Mouse (Mus musculus) 3134 (cell line): ENCODE data around the gene Stk39.

ENCODE experiments used
- DNase-seq: peaks from one replicate; pipeline ENCODE4 v3.0.0-alpha.2; 2011; ENCODE audit warnings: low spot score; ENCODE audit not compliant: insufficient read length; ENCODE audit errors: extremely low read depth

The Stk39 gene

GRCm38 (mm10) chr2:68426977-68427577 is 45.0 kb downstream of the Stk39 start:
- DNase-seq, result no peak

GRCm38 (mm10) chr2:68426074-68426473 is 46.0 kb downstream of the Stk39 start:
- no peak for DNase-seq

- DNase-seq, result no peak
Measured at GRCm38 (mm10) chr2:68421002-68421401, 51.1 kb downstream of the Stk39 start.

GRCm38 (mm10) chr2:68420223-68420622 is 51.8 kb downstream of the Stk39 start:
- DNase-seq, result no peak

GRCm38 (mm10) chr2:68419746-68420145 is 52.3 kb downstream of the Stk39 start:
- DNase-seq, result no peak

DNA sequence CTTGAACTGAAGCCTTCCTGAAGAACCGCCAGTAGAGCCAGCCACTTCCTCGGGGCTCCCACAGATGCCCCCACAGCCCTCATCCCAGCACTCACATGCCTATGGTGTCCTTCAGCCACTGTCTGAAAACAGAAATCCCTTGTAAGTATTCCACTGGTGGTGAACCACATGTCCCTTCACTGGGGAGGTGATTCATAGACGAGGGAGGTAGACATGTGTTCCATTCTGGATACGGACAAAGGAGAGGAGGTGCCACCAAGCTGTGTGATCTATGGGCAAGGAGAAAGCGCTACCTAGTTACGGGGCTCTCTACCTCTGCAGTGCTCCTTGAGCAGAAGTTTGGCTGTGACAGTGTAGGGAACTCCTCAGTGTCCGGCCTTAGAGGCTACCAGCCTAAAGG is 52.9 kb downstream of the Stk39 start:
- DNase-seq, result no peak

DNA sequence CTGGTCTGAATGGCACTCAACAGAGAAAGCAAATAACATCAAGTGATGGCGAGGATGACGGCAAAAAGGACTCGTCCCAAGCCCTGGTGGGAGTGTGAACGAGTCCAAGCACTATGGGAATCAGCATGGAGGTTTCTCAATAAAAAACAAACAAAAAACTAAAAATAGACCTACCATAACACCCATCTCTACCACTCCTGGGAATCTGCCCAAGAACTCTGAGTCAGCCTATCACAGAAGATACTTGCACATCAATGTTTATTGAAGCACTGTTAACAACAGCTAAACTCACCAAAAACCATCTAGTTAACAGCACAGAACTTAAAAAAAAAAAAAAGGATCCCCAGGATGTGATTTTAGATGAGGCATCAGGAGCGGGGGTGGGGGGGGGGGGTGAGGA is 55.0 kb downstream of the Stk39 start:
- DNase-seq, result no peak

DNA sequence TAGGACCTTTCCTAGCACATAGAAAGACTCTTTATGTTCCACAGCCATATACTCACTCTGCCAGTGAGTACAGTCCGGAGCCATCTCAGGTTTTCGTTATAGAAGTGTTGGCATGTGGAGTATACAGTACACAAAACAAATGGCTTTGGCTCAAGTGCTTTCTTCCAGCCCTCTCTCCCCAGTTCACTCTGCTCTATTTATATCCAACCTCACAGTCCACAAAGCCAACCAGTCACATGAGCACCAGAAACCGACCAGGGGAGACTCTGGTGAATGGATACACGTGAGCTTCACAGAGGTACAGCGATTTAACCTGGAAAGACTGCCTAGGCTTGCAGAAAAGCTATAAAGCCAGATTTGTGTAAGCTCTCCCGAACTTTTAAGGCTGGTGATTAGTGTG is 56.4 kb downstream of the Stk39 start:
- DNase-seq, result no peak

DNA sequence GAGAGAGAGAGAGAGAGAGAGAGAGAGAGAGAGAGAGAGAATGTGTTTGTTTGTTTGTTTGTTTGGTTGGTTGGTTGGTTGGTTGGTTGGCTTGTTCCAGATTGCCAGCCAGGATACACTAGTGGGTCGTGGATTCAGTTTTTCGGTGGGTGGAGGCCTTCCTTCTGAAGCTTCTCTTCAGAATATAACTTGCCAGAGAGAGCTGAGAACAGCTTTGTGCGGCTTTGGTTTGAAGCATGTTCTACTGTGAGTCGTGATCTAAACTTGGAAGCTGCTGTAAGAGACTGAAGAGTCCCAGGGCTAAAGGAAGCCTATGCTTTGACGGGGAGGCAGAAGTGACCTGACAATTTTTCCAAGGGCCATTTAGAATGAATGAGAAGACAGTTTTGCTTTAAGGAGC is 59.9 kb downstream of the Stk39 start:
- DNase-seq, result no peak

GRCm38 (mm10) chr2:68411201-68411600 is 60.9 kb downstream of the Stk39 start:
- no peak for DNase-seq

DNA sequence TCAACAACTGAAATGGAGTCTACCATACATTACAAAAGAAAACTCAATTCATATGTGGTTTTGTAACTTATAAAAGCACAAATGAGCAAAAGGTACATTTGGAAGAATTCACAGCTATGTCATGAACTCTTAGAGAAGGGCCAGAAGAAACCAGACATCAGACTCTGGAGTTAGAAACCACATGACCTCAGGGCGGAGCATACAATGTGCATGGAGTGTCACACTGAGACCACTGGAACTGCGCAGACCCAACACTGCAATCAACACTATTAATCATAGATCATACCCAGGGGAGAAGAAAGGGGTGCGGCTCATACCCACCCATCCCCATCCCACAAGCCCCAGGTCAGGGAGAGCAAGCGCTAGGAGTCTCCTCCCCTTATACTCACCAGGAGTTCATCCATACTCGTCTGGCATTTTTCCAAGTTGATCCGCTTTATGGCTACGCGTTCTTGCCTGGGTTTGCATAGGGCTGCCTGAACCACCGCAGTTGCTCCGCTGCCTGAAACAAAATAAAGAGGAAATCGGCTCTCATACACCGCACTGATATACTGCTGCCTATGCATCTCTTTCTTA is 62.3 kb downstream of the Stk39 start:
- DNase-seq, result no peak

DNA sequence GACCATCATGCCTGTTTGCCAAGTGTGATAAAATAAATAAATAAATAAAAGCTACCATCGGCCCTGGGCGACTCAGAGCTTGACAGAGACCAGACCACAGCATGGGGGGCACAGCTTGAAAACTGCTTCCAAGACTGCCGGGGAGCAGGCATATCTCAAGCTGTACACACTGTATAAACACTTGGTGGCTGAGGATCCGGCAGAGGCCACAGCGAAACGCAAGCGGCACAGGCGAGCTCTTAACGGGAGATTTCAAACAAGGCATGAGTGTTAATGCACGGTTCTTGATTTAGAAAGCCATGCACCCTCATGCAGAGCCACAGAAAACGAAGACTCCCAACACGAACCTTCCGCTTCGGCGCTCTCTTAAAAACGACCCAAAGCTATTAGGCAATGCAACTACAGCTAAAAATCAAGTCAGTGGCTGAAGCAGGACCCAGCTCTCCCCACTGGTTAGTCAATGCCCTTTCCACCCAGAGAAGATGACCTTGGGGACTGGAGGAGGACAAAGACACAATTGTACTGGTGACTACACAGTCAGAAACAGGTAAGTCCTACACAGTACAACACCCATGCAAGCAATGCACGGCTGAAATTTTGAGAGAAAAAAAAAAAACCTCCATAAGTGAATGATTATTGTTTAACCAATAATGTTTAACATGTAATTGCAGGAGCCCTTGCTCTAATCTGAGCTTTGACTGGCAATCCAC is 63.6 kb downstream of the Stk39 start:
- DNase-seq, result no peak

DNA sequence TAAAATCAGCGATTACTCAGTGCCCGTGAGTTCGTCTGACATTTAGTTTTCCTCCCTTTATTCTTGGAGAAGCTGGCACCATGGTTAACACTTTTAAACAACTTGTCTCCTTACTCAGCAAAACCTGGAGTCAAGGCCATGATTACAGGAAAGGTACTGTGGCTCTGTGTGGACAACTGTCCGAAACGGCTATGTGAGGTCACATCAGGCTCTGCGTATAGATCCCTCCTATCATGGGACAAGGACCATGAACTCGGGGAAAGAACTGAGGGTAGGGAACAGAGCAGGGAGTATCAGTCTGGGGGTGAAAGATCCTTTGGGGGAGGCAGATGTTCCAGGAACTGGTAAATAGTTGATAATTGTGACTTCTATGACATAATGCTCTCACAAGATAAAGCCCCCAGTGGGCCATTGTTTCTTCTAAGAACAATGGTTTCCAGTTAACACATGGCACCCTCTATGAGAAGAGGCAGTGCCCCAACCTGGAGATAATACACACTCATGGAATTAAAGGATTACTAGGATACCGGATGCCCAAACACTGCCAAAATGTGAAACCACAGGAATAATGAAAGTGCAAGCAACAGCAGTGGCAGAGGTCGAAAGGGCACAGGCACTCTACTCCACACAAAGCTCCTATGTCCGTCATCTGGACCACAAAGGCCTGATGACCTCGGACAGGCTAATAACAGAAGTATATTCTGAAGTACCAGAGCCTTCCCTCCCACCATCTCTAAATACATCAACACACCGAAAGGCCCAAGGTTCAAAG is 64.7 kb downstream of the Stk39 start:
- DNase-seq, result no peak

- DNase-seq, result no peak
Measured at GRCm38 (mm10) chr2:68406571-68407074, 65.4 kb downstream of the Stk39 start.

- no peak for DNase-seq
Measured at GRCm38 (mm10) chr2:68405163-68405715, 66.8 kb downstream of the Stk39 start.

DNA sequence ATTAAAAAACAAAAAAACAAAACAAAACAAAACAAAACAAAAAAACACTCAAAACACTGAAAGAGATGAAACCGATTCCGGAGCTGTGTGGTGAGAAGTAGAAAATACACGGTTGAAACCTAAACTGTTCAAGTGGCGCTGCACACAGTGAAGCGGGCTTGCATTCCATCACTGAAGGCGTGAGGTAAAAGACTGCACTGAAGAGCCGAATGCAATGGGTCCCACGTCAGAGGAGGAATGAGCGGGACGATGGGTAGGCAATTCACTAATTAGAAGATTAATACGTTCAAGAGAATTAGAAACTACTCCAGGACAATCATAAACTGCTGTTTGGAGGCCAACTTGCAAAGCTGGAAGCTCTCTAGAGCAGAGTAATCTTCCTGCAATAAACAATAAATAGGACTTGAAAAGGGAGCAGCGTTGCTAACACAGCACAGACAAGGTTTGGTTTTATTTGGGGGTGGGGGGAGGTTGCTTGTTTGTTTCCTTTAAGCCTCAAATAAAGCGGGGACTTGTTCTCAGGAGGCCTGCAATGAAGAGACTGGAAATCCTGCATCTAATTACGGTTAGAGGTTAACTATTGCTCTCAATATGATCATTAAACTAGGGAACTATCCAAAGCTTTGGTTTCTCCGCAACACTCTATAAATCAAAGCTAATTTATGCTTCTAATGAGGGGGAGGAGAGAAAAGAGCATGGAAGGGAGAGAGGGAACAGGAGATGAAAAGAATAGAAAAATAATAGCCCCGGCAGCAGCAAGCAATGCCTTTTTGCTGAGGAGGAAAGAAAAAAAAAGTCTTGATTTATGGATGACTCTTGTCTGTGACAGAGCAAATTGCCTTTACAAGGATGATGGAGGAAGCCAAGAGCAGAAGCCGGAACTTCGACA is 67.5 kb downstream of the Stk39 start:
- no peak for DNase-seq

- no peak for DNase-seq
Measured at GRCm38 (mm10) chr2:68393611-68394549, 78.2 kb downstream of the Stk39 start.

DNA sequence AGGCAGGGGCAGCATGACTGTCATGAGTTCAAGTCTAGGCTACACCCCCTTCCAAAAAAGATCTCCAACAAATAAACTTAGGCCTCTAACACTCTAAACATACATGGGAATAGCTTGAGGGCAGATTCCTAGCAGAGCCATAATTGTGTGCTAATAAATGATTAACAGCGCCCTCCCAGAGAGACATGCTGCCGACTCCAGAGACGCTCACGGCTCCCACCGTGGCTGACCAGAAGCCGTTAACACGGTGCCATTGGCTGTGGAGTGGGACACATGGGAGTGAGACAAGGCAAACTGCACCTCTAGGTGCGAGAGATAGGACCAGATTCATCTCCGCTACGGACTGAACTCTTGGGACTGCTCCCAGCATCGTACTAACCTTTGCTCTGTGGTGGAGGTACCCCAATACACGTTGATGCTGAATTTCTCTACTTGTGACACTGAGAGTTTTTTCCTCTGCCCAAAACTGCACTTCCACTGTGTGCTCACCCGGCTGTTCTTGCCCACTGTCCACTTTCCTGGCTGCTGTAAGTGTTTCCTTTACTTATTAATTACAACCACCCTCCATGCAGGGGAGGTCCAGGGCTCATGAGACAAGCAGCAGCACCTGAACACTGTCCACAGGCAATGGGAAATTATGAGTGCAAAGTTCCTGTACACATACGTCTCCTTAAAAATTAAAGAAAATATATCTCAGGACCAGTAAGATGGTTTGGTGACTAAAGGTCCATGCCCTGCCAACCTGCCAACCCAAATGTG is 84.1 kb downstream of the Stk39 start:
- no peak for DNase-seq
